Mouse (Mus musculus): ENCODE data around the gene Nat8f1. TPM values are rescaled to one million over a fixed set of nuclear protein-coding genes. Genes with fewer than 3 reads are reported as not detected.
"Not testable (repeated sequence)": the region's sequence is repeated elsewhere in the genome, so short reads cannot be mapped to it uniquely, and the experiment has no call there.

Nat8f1 gene
- 3.4 and 4.5 TPM in 2 replicates for polyA plus RNA-seq (2016; fragmentation: Nextera tagmentation; extraction: Ambion mirVana)

DNA sequence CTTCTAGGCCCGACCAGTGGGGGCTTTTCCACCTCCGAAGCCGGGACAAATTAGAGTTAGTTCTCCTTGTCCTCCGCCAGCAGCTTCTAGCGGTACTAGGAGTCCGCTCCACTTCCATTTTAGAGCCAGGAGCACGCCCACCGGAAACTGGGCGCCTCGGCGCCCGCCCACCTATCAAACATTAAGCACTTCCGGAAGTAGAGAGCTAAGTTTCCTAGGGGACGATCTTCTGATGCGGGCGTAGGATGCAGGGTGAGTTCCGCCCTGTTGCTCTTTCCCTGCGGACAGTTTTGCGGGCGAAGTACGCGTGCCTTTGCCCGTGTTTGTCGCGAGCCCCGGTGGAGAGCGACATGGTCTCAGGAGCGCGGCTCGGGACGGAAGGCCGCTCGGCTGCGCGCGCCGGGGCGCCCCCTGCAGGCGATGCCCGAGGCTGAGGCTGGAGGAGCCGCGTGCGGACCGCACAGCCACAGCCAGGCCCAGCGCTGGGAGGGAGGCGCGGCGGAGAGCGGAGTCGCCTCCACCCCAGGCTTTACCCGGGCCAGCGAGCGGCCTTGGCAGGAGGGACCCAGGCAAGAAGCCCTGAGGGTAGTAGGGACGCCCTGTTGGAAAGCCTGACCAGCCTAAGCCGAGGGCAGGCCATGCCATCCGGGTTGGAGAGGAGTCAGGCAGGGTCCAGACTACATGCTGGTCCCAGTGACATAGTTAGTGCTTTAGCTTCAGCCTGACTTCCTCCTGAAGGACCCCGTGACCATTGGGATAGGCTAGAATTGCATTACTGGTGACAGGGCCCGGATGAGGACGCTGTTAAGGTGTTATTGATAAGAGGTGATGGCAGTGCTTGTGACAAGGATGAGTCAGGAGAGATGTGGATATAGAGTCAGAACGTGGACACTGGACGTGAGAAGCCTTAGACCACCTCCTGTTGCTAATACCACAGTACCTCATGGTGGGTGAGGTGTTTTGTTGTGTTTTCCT is at the start of gene Nat8f1:
Gene Nat8f1, minus strand, starts transcription at position 149 of the 975 bp plus-strand sequence.
- peak within 1 kb of the TSS; percentile 73 for H3K4me3 ChIP-seq
- H3K4me2 ChIP-seq: peak within 1 kb of the TSS; percentile 71
- H3K9me3 ChIP-seq (replicated peaks); H3K36me3 ChIP-seq; H3K27me3 ChIP-seq (replicated peaks): not testable (repeated sequence)
- peak within 1 kb of the TSS; percentile 80 for H3K9ac ChIP-seq
- 1% methylated on average over 58 of the region's 61 CpGs for WGBS (ENCODE audit: insufficient replicate concordance)
- peak within 1 kb of the TSS; percentile 90 for H3K27ac ChIP-seq
- peak; percentile 97 for ATAC-seq
- H3K4me1 ChIP-seq: peaks cover 26% of the 10 kb centered on the region

GRCm38 (mm10) chr6:85961101-85962091 is 45.9 kb upstream of the Nat8f1 start, which contains the start of gene Dusp11:
Gene Dusp11 (minus strand): TSS chr6:85961667.
- whole genome bisulfite sequencing (ENCODE audit: insufficient replicate concordance): under 1% methylated on average over 68 of the region's 70 CpGs
- no peaks in the 10 kb centered on the region for H3K9me3 ChIP-seq (replicated peaks)
- no peaks in the 10 kb centered on the region for H3K27me3 ChIP-seq (replicated peaks)
- H3K4me1 ChIP-seq: peaks cover 22% of the 10 kb centered on the region
- H3K36me3 ChIP-seq: peaks cover 30% of the 10 kb centered on the region
- peak within 1 kb of the TSS; percentile 84 for H3K4me2 ChIP-seq
- peak within 1 kb of the TSS; percentile 75 for H3K4me3 ChIP-seq
- peak; percentile 94 for ATAC-seq
- H3K9ac ChIP-seq: peak within 1 kb of the TSS; percentile 84
- peak within 1 kb of the TSS; percentile 100 for H3K27ac ChIP-seq

GRCm38 (mm10) chr6:85957581-85957980 is 42.1 kb upstream of the Nat8f1 start:
- Histone ChIP-seq H3K4me2 (no peak overlapping the region), H3K4me1 (peaks cover 20% of the 10 kb centered on the region), H3K4me3 (no peak overlapping the region), H3K9ac (no peak overlapping the region), H3K36me3 (peaks cover 67% of the 10 kb centered on the region), H3K9me3 (replicated peaks) (no peaks in the 10 kb centered on the region), H3K27ac (no peak overlapping the region; the same call in 1 of the 2 replicates), H3K27me3 (replicated peaks) (no peaks in the 10 kb centered on the region)
- 86% methylated on average over 3 of the region's 3 CpGs for WGBS (ENCODE audit: insufficient replicate concordance)
- ATAC-seq: no peak

- Histone ChIP-seq H3K36me3 (peaks cover 100% of the 10 kb centered on the region), H3K4me1 (no peaks in the 10 kb centered on the region; the same call in 1 of the 2 replicates), H3K27ac (no peak overlapping the region), H3K4me2 (no peak overlapping the region), H3K4me3 (no peak overlapping the region), H3K9me3 (replicated peaks) (no peaks in the 10 kb centered on the region), H3K27me3 (replicated peaks) (no peaks in the 10 kb centered on the region), H3K9ac (no peak overlapping the region)
- no peak for ATAC-seq
- WGBS (ENCODE audit: insufficient replicate concordance): 84% methylated on average over 6 of the region's 6 CpGs
Observed at GRCm38 (mm10) chr6:85948549-85948948, 33.1 kb upstream of the Nat8f1 start.

DNA sequence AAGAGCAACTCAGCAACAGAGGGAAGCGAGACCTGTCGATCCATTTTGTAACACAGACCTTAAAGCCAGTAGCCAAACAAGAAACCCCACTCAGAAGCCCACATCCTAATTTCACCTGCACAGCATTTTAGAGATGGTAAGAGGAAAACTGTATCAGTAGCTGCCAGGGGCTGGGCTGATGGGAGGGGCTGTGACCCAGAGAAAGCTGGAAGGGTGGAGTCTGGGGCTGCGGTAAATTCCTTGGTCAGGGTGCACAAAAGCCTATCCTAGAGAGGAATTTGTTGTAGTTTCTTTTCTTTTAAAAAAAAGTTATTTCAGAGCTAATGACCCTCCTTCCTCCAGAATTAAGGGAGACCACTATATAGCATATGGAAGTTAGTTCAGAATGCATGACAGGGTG is 27.0 kb upstream of the Nat8f1 start:
- peak; percentile 59; the same call in 1 of the 2 replicates for ATAC-seq
- WGBS (ENCODE audit: insufficient replicate concordance): 81% methylated on average over 3 of the region's 3 CpGs
- peaks cover 60% of the 10 kb centered on the region for H3K36me3 ChIP-seq
- no peak overlapping the region for H3K27ac ChIP-seq
- H3K9me3 ChIP-seq (replicated peaks): no peaks in the 10 kb centered on the region
- no peak overlapping the region for H3K4me2 ChIP-seq
- H3K27me3 ChIP-seq (replicated peaks): no peaks in the 10 kb centered on the region
- no peak overlapping the region for H3K9ac ChIP-seq
- no peak overlapping the region for H3K4me3 ChIP-seq
- peaks cover 20% of the 10 kb centered on the region for H3K4me1 ChIP-seq

DNA sequence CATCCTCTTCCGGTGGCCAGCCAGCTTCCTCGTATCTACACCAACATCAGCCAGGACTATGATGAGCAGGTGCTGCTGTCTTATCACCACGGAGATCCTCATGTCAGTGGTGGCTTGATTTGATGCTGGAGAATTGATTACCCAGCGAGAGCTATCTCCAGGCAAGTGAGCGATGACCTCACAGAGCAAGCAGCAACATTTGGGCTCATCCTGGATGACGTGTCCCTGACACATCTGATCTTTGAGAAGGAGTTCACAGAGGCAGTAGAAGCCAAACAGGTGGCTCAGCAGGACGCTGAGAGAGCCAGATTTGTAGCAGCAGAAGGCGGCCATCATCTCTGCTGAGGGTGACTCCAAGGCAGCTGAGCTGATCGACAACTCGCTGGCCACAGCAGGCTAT is 23.2 kb upstream of the Nat8f1 start:
- H3K9me3 ChIP-seq (replicated peaks): no peaks in the 10 kb centered on the region
- H3K9ac ChIP-seq: no peak overlapping the region
- no peak overlapping the region for H3K4me3 ChIP-seq
- H3K27ac ChIP-seq: no peak overlapping the region
- H3K4me2 ChIP-seq: no peak overlapping the region
- no peak for ATAC-seq
- WGBS (ENCODE audit: insufficient replicate concordance): 70% methylated on average over 10 of the region's 10 CpGs
- H3K4me1 ChIP-seq: peaks cover 31% of the 10 kb centered on the region
- no peaks in the 10 kb centered on the region for H3K27me3 ChIP-seq (replicated peaks)
- H3K36me3 ChIP-seq: peaks cover 23% of the 10 kb centered on the region

DNA sequence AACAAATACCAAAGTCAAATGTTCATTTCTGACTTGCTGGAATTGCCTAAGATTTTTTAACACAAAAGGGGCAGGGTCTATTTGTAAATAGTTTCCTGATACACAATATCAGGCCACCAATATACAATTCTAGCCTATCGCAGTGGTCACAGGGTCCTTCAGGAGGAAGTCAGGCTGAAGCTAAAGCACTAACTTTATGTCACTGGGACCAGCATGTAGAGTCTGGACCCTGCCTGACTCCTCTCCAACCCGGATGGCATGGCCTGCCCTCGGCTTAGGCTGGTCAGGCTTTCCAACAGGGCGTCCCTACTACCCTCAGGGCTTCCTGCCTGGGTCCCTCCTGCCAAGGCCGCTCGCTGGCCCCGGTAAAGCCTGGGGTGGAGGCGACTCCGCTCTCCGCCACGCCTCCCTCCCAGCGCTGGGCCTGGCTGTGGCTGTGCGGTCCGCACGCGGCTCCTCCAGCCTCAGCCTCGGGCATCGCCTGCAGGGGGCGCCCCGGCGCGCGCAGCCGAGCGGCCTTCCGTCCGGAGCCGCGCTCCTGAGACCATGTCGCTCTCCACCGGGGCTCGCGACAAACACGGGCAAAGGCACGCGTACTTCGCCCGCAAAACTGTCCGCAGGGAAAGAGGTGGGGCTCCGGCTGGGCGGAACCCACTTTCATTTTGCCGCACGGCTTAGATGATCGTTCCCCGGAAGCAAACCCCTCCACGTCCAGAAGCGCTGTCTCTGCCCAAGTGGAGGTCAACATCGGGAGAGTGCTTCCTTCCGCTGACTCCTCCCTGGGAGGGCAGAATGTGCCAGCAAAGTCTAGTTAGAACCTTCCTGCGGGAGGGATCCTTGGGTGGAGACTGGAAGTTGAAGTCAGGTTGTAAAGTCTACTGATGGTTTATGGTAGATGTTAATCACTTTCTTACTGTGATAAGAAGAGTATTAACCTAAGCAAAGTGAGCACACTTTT is 21.3 kb upstream of the Nat8f1 start:
- Histone ChIP-seq H3K36me3 (peaks cover 13% of the 10 kb centered on the region), H3K9ac (peak overlapping the region; percentile 70), H3K27ac (peak overlapping the region; percentile 78), H3K4me2 (peak overlapping the region; percentile 73), H3K4me3 (peak overlapping the region; percentile 66), H3K4me1 (peaks cover 15% of the 10 kb centered on the region)
- ATAC-seq: peak; percentile 96
- not testable (repeated sequence) for H3K27me3 ChIP-seq (replicated peaks); H3K9me3 ChIP-seq (replicated peaks)
- WGBS (ENCODE audit: insufficient replicate concordance): under 1% methylated on average over 49 of the region's 50 CpGs

GRCm38 (mm10) chr6:85935646-85936045 is 20.2 kb upstream of the Nat8f1 start:
- peaks cover 15% of the 10 kb centered on the region for H3K4me1 ChIP-seq
- 53% methylated on average over 3 of the region's 3 CpGs for WGBS (ENCODE audit: insufficient replicate concordance)
- no peak for ATAC-seq
- H3K27me3 ChIP-seq (replicated peaks): no peaks in the 10 kb centered on the region
- H3K9me3 ChIP-seq (replicated peaks): no peaks in the 10 kb centered on the region
- H3K36me3 ChIP-seq: peaks cover 7% of the 10 kb centered on the region
- H3K27ac ChIP-seq: no peak overlapping the region
- H3K4me2 ChIP-seq: no peak overlapping the region
- H3K9ac ChIP-seq: no peak overlapping the region
- H3K4me3 ChIP-seq: no peak overlapping the region

DNA sequence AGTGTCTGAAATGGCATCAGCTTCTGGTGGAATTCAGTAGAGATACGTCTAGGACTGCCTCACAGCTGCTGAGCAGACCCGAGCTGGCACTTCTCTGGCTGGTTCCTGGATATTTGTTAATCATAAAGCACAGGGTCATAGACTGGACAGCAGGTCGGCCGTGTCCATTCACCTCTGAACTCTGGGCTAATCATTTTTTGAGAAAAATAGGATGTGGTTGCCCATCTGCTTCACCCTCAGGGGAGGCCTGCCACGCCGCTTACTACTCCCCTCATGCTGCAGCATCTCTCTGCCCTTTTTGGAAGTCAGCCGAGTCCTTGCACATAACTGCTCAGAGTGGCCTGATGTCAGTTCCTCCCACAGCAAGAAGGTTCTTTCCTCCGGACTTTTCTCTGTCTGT is 18.6 kb upstream of the Nat8f1 start:
- 72% methylated on average over 8 of the region's 8 CpGs for WGBS (ENCODE audit: insufficient replicate concordance)
- no peak overlapping the region for H3K9ac ChIP-seq
- no peak for ATAC-seq

DNA sequence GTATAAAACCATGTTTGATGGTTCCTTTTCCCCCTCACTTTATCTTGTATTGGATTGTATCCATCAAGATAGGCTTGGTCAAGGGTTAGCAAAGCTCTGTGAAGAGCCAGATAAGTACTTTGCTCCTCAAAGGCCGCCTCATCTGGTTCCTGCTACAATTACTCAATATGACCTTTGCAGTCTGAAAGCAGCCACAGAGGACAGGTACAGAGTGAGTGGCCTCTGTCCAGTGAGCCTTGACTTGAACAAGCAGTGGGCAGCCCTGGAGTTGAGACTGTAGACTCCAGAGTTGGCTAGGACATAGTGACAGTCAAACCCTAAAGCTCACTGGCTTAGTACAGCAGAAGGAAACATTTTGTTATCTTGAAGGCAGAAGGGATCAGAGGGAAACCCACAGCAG is 13.8 kb upstream of the Nat8f1 start:
- Histone ChIP-seq H3K4me2 (no peak overlapping the region), H3K4me1 (no peaks in the 10 kb centered on the region), H3K9me3 (replicated peaks) (no peaks in the 10 kb centered on the region), H3K36me3 (peaks cover 64% of the 10 kb centered on the region), H3K9ac (no peak overlapping the region), H3K27ac (0 out of 2 replicates have a peak overlapping the region, but pooled peaks have one; percentile 15), H3K4me3 (no peak overlapping the region), H3K27me3 (replicated peaks) (no peaks in the 10 kb centered on the region)
- peak; percentile 46; the same call in 1 of the 2 replicates for ATAC-seq
- WGBS (ENCODE audit: insufficient replicate concordance): 39% methylated on average over 1 of the region's 1 CpGs

More for the DNA sequence above, 18.6 kb upstream of the Nat8f1 start:
- no peaks in the 10 kb centered on the region for H3K27me3 ChIP-seq (replicated peaks)
- no peak overlapping the region for H3K4me3 ChIP-seq
- H3K4me2 ChIP-seq: no peak overlapping the region
- peaks cover 15% of the 10 kb centered on the region for H3K4me1 ChIP-seq
- no peak overlapping the region for H3K27ac ChIP-seq
- H3K9me3 ChIP-seq (replicated peaks): no peaks in the 10 kb centered on the region
- H3K36me3 ChIP-seq: peaks cover 22% of the 10 kb centered on the region
